Mouse (Mus musculus): ENCODE results near the gene Oser1.

Gene Oser1

DNA sequence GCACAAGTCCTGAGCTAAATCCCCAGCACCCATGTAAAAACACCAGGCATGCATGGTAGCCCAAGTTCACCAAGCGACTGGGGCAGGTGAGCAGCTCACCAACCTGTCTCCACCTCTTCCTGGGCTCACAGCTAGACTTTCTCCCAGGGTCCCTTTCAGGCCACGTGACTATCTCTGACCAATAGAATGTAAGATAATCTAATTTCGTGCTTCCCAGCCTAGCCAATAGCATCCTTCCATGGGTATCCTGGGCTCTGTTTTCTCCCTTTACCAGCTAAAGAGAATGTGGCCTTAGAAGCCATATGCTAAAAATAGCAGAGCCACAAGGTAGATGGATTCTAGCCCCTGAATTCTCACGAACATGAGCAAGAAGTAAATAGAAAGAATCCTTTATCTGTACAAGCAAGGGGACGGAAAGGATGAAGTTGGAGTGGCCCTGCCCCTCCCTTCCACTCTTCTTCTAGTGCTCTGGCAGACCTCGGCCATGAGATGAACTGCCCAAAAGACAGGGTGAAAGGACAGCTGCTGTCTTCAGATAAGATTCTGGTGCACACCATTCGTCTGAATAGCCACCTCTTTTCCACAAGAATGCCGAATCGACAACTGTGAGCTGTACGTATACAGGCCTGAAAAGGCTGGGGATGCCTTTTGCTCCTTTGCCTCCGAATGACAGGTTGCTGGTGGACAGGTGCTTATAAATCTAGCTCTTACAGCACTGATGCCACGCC is 68.2 kb downstream of the Oser1 start:
- DNase-seq (ENCODE audit: low spot score): no peak

All from embryo, embryonic 10.5 days (tissue).